Mouse (Mus musculus) neural tube, embryonic 12.5 days (tissue): ENCODE measurements around the gene Pmel. TPM values are rescaled to one million over a fixed set of nuclear protein-coding genes. Genes with fewer than 3 reads are reported as not detected.
A peak's percentile ranks its signal among the peaks of the same experiment; 100 is the strongest.

Source experiments
- ATAC-seq: fragments of 200-750 bp; cut with Nextera tagmentation; 2 replicates; pipeline ENCODE4 v1.8.0; 2017; ENCODE audit warnings: low read depth, mild to moderate bottlenecking, moderate TSS enrichment, moderate library complexity; ENCODE audit not compliant: low FRiP score
- H3K27ac ChIP-seq: fragments of 300-500 bp; sonication (generic); 2 replicates; pipeline ENCODE4 v1.5.1; 2016
- H3K27me3 ChIP-seq: fragments of 300-500 bp; sonication (generic); replicated peaks from 2 replicates; pipeline ENCODE4 v1.6.1; 2016; ENCODE audit warnings: mild to moderate bottlenecking
- H3K36me3 ChIP-seq: fragments of 300-500 bp; sonication (generic); 2 replicates; pipeline ENCODE4 v1.6.1; 2016; ENCODE audit warnings: mild to moderate bottlenecking
- H3K4me1 ChIP-seq: fragments of 300-500 bp; sonication (generic); 2 replicates; pipeline ENCODE4 v1.6.1; 2016
- H3K4me2 ChIP-seq: fragments of 300-500 bp; sonication (generic); replicated peaks from 2 replicates; pipeline ENCODE4 v1.6.1; 2016; ENCODE audit warnings: mild to moderate bottlenecking
- H3K4me3 ChIP-seq: fragments of 300-500 bp; sonication (generic); 2 replicates; pipeline ENCODE4 v1.5.1; 2016
- H3K9ac ChIP-seq: fragments of 300-500 bp; sonication (generic); 2 replicates; pipeline ENCODE4 v1.6.1; 2016; ENCODE audit warnings: mild to moderate bottlenecking
- H3K9me3 ChIP-seq: fragments of 300-500 bp; sonication (generic); 2 replicates; pipeline ENCODE4 v1.6.1; 2016; ENCODE audit warnings: mild to moderate bottlenecking
- WGBS: fragments of 180-500 bp; shearing (Covaris S2); methylation state at CpG from one replicate; pipeline ENCODE4 v1.1.7; 2016; 5-methylcytosine and 5-hydroxymethylcytosine counted together
- polyA plus RNA-seq: library from polyadenylated mRNA; unstranded; fragments of >200 nt; fragmentation: Nextera tagmentation; extraction: Ambion mirVana; gene quantifications from 2 replicates; pipeline ENCODE4 v1.2.1, GENCODE M21; 2016

Pmel gene
- polyA plus RNA-seq, 1 experiment from 2014 or later, result 3.7 TPM

GRCm38 (mm10) chr10:128744211-128744610, 40.2 kb downstream of the Pmel start:
- H3K4me3 ChIP-seq, result peak overlapping the region; percentile 56
- H3K36me3 ChIP-seq, result no peaks in the 10 kb centered on the region
- peak overlapping the region; percentile 78 for H3K4me2 ChIP-seq
- 14% methylated on average over 8 of the region's 8 CpGs for WGBS
- H3K9ac ChIP-seq, result peak overlapping the region; percentile 64
- H3K27ac ChIP-seq, result no peak overlapping the region
- ATAC-seq, result no peak
- peaks cover 39% of the 10 kb centered on the region for H3K27me3 ChIP-seq
- peaks cover 12% of the 10 kb centered on the region for H3K4me1 ChIP-seq
- no peaks in the 10 kb centered on the region for H3K9me3 ChIP-seq

GRCm38 (mm10) chr10:128744680-128745601, 40.9 kb downstream of the Pmel start, which contains the start of gene Dgka:
Gene Dgka (minus strand): TSS chr10:128744855.
- ATAC-seq, result no peak
- 28% methylated on average over 18 of the region's 18 CpGs for WGBS

GRCm38 (mm10) chr10:128745946-128746613, 42.1 kb downstream of the Pmel start:
- peaks cover 23% of the 10 kb centered on the region for H3K4me1 ChIP-seq
- peaks cover 39% of the 10 kb centered on the region for H3K27me3 ChIP-seq
- no peaks in the 10 kb centered on the region for H3K36me3 ChIP-seq
- no peaks in the 10 kb centered on the region for H3K9me3 ChIP-seq
- H3K4me3 ChIP-seq, result no peak overlapping the region
- no peak overlapping the region for H3K27ac ChIP-seq
- 90% methylated on average over 10 of the region's 10 CpGs for WGBS
- no peak for ATAC-seq
- no peak overlapping the region for H3K9ac ChIP-seq
- no peak overlapping the region for H3K4me2 ChIP-seq

More at GRCm38 (mm10) chr10:128744680-128745601, 40.9 kb downstream of the Pmel start, which contains the start of gene Dgka:
- Histone ChIP-seq H3K4me2 (peak within 1 kb of the TSS; percentile 78), H3K4me1 (peaks cover 18% of the 10 kb centered on the region), H3K27me3 (peaks cover 39% of the 10 kb centered on the region), H3K4me3 (peak within 1 kb of the TSS; percentile 56), H3K9me3 (no peaks in the 10 kb centered on the region), H3K9ac (peak within 1 kb of the TSS; percentile 64), H3K27ac (no peak within 1 kb of the TSS), H3K36me3 (no peaks in the 10 kb centered on the region)

- H3K9me3 ChIP-seq, result no peaks in the 10 kb centered on the region
- H3K27ac ChIP-seq, result peak overlapping the region; percentile 90; the same call in 1 of the 2 replicates
- H3K4me2 ChIP-seq, result peak overlapping the region; percentile 89
- H3K9ac ChIP-seq, result peak overlapping the region; percentile 77
- WGBS, result 45% methylated on average over 9 of the region's 9 CpGs
- peaks cover 23% of the 10 kb centered on the region for H3K4me1 ChIP-seq
- no peaks in the 10 kb centered on the region for H3K36me3 ChIP-seq
- H3K4me3 ChIP-seq, result peak overlapping the region; percentile 55
- ATAC-seq, result no peak
- peaks cover 32% of the 10 kb centered on the region for H3K27me3 ChIP-seq
These were observed 43.1 kb downstream of the Pmel start for GRCm38 (mm10) chr10:128746972-128747645.

- Histone ChIP-seq H3K4me1 (peaks cover 23% of the 10 kb centered on the region), H3K4me2 (peak within 1 kb of the TSS; percentile 89), H3K9me3 (no peaks in the 10 kb centered on the region), H3K9ac (peak within 1 kb of the TSS; percentile 77), H3K27me3 (peaks cover 25% of the 10 kb centered on the region), H3K36me3 (no peaks in the 10 kb centered on the region), H3K4me3 (peak within 1 kb of the TSS; percentile 55), H3K27ac (peak within 1 kb of the TSS; percentile 90)
- ATAC-seq, result peak; percentile 72
- WGBS, result under 1% methylated on average over 36 of the region's 36 CpGs
These were observed 43.8 kb downstream of the Pmel start, which contains the start of gene Pym1 for GRCm38 (mm10) chr10:128747646-128748251. Gene Pym1 (plus strand): TSS chr10:128747889.

GRCm38 (mm10) chr10:128748252-128748864, 44.4 kb downstream of the Pmel start:
- Histone ChIP-seq H3K4me3 (peak overlapping the region; percentile 55), H3K27me3 (peaks cover 19% of the 10 kb centered on the region), H3K27ac (peak overlapping the region; percentile 90), H3K36me3 (peaks cover 2% of the 10 kb centered on the region; the same call in 1 of the 2 replicates), H3K9me3 (no peaks in the 10 kb centered on the region), H3K4me1 (peaks cover 23% of the 10 kb centered on the region), H3K9ac (peak overlapping the region; percentile 77), H3K4me2 (peak overlapping the region; percentile 89)
- peak; percentile 90 for ATAC-seq
- WGBS, result 0% methylated on average over 37 of the region's 37 CpGs

Other genes with a start within 250 kb of the Pmel start
- gene Smarcc2, start 244.9 kb upstream of the Pmel start, polyA plus RNA-seq, result 174 and 177 TPM in 2 replicates
- 879 and 909 TPM in 2 replicates for gene Myl6, start 210.1 kb upstream of the Pmel start, polyA plus RNA-seq
- 3.1 and 3.9 TPM in 2 replicates for gene Myl6b, start 205.5 kb upstream of the Pmel start, polyA plus RNA-seq
- gene Esyt1, start 178.3 kb upstream of the Pmel start, polyA plus RNA-seq, result 38.3 and 45.3 TPM in 2 replicates
- 18.9 and 20.3 TPM in 2 replicates for gene Zc3h10, start 156.4 kb upstream of the Pmel start, polyA plus RNA-seq
- gene Rpl41, start 154.9 kb upstream of the Pmel start, polyA plus RNA-seq, result 2,521 and 2,605 TPM in 2 replicates
- 155 and 156 TPM in 2 replicates for gene Pa2g4, start 138.2 kb upstream of the Pmel start, polyA plus RNA-seq
- 14.6 and 16.0 TPM in 2 replicates for gene Erbb3, start 114.5 kb upstream of the Pmel start, polyA plus RNA-seq
- gene Rps26, start 77.4 kb upstream of the Pmel start, polyA plus RNA-seq, result 471 and 498 TPM in 2 replicates
- 7.9 and 8.3 TPM in 2 replicates for gene Ikzf4, start 58.2 kb upstream of the Pmel start, polyA plus RNA-seq
- gene Suox, start 30.1 kb upstream of the Pmel start, polyA plus RNA-seq, result 13.9 and 15.6 TPM in 2 replicates
- 90.8 and 101 TPM in 2 replicates for gene Rab5b, start 7.9 kb upstream of the Pmel start, polyA plus RNA-seq
- 64.0 and 65.8 TPM in 2 replicates for gene Cdk2, start 836 bp downstream of the Pmel start, polyA plus RNA-seq
- gene Dgka, start 40.7 kb downstream of the Pmel start, polyA plus RNA-seq, result 5.5 and 6.8 TPM in 2 replicates
- gene Pym1, start 43.7 kb downstream of the Pmel start, polyA plus RNA-seq, result 49.1 and 50.5 TPM in 2 replicates
- 0.28 and 0.54 TPM in 2 replicates for gene Mmp19, start 86.7 kb downstream of the Pmel start, polyA plus RNA-seq
- gene Dnajc14, start 99.9 kb downstream of the Pmel start, polyA plus RNA-seq, result 60.2 and 63.3 TPM in 2 replicates
- gene Tmem198b, start 100.2 kb downstream of the Pmel start, polyA plus RNA-seq, result 18.7 and 19.7 TPM in 2 replicates
- 198 and 235 TPM in 2 replicates for gene Sarnp, start 113.1 kb downstream of the Pmel start, polyA plus RNA-seq
- 31.2 and 37.2 TPM in 2 replicates for gene Ormdl2, start 117.5 kb downstream of the Pmel start, polyA plus RNA-seq
- 20.1 and 20.4 TPM in 2 replicates for gene Gdf11, start 187.5 kb downstream of the Pmel start, polyA plus RNA-seq
- gene Cd63, start 196.8 kb downstream of the Pmel start, polyA plus RNA-seq, result 199 and 208 TPM in 2 replicates
- 13.5 and 15.7 TPM in 2 replicates for gene Rdh5, start 218.7 kb downstream of the Pmel start, polyA plus RNA-seq
- gene Bloc1s1, start 219.8 kb downstream of the Pmel start, polyA plus RNA-seq, result 227 and 233 TPM in 2 replicates
- gene Itga7, start 229.6 kb downstream of the Pmel start, polyA plus RNA-seq, result 7.9 and 8.3 TPM in 2 replicates